Mouse (Mus musculus) stomach, embryonic 14.5 days (tissue): ENCODE measurements around the gene Iqcm. TPM values are rescaled to one million over a fixed set of nuclear protein-coding genes. Genes with fewer than 3 reads are reported as not detected.
"Not testable (repeated sequence)": the region's sequence is repeated elsewhere in the genome, so short reads cannot be mapped to it uniquely, and the experiment has no call there.

Experiments used
- ATAC-seq: fragments of 200-750 bp; cut with Nextera tagmentation; 2 replicates; pipeline ENCODE4 v1.8.0; 2017; ENCODE audit warnings: low read depth, moderate TSS enrichment; ENCODE audit not compliant: insufficient number of reproducible peaks, insufficient read depth, low FRiP score
- H3K27ac ChIP-seq: fragments of 300-500 bp; sonication (generic); 2 replicates; pipeline ENCODE4 v1.5.1; 2014; ENCODE audit warnings: mild to moderate bottlenecking, low read length, moderate library complexity, mixed read lengths
- H3K27me3 ChIP-seq: fragments of 300-500 bp; sonication (generic); 2 replicates; pipeline ENCODE4 v1.6.1; 2014; ENCODE audit warnings: low read length, control low read depth, mixed read lengths; ENCODE audit not compliant: control insufficient read depth, insufficient read depth
- H3K36me3 ChIP-seq: fragments of 300-500 bp; sonication (generic); 2 replicates; pipeline ENCODE4 v1.6.1; 2014; ENCODE audit warnings: mild to moderate bottlenecking, control low read depth, low read length, moderate library complexity, mixed read lengths; ENCODE audit not compliant: control insufficient read depth, insufficient read depth
- H3K4me1 ChIP-seq: fragments of 300-500 bp; sonication (generic); 2 replicates; pipeline ENCODE4 v1.6.1; 2014; ENCODE audit warnings: low read length, control low read depth, mixed read lengths; ENCODE audit not compliant: control insufficient read depth, insufficient read depth
- H3K4me2 ChIP-seq: fragments of 300-500 bp; sonication (generic); replicated peaks from 2 replicates; pipeline ENCODE4 v1.6.1; 2014; ENCODE audit warnings: low read depth, low read length, control low read depth
- H3K4me3 ChIP-seq: fragments of 300-500 bp; sonication (generic); 2 replicates; pipeline ENCODE4 v1.5.1; 2014; ENCODE audit warnings: low read depth, low read length, control low read depth
- H3K9ac ChIP-seq: fragments of 300-500 bp; sonication (generic); replicated peaks from 2 replicates; pipeline ENCODE4 v1.6.1; 2014; ENCODE audit warnings: low read depth, mild to moderate bottlenecking, control low read depth, low read length, moderate library complexity, mixed read lengths
- H3K9me3 ChIP-seq: fragments of 300-500 bp; sonication (generic); 2 replicates; pipeline ENCODE4 v1.6.1; 2016; ENCODE audit warnings: low read depth, low read length, control low read depth; ENCODE audit not compliant: control insufficient read depth
- WGBS: fragments of 180-500 bp; shearing (Covaris S2); extraction: QIAGEN DNeasy Blood & Tissue Kit; methylation state at CpG from one replicate; pipeline ENCODE4 v1.1.7; 2014; 5-methylcytosine and 5-hydroxymethylcytosine counted together
- polyA plus RNA-seq: library from polyadenylated mRNA; unstranded; fragments of >200 nt; fragmentation: Nextera tagmentation; extraction: Ambion mirVana; gene quantifications from 2 replicates; pipeline ENCODE4 v1.2.1, GENCODE M21; 2014

Iqcm gene
- 0.22 TPM in 1 of 2 replicates, not detected in the other for polyA plus RNA-seq

DNA sequence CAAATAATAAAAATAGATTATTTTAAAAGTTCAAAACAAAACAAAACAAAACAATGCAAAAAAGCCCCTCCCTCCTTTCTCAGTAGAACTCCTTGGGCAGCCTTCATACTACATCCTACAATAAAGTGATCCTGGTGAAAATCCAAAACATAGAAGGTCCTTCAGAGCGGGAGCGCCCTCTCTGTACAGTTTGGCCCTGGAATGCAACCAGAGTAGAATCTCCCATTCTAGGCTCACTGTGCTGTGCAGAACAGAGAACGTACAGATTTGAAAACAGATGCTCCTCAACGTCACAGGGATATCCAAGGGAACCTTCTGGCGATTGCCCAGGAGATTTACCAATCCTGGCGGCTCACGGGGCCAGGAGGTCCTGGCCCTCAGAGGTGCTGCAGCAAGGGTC lies at the start of gene Iqcm:
Iqcm (plus strand) TSS at position 301 of the 400 bp plus-strand sequence.
- 87% methylated on average over 7 of the region's 7 CpGs for WGBS
- Histone ChIP-seq H3K27me3 (no peaks in the 10 kb centered on the region), H3K4me3 (no peak within 1 kb of the TSS), H3K9me3 (no peaks in the 10 kb centered on the region), H3K27ac (no peak within 1 kb of the TSS), H3K4me2 (no peak within 1 kb of the TSS), H3K4me1 (no peaks in the 10 kb centered on the region), H3K36me3 (no peaks in the 10 kb centered on the region), H3K9ac (no peak within 1 kb of the TSS)
- ATAC-seq = no peak

GRCm38 (mm10) chr8:75406489-75406888 lies 42.0 kb upstream of the Iqcm start, which contains the start of gene Gm10358:
TSS of gene Gm10358 (minus strand) at chr8:75406589.
- Histone ChIP-seq H3K4me1 (no peaks in the 10 kb centered on the region), H3K9ac (no peak within 1 kb of the TSS), H3K4me3 (no peak within 1 kb of the TSS), H3K27ac (no peak within 1 kb of the TSS), H3K9me3 (no peaks in the 10 kb centered on the region), H3K36me3 (no peaks in the 10 kb centered on the region), H3K4me2 (no peak within 1 kb of the TSS), H3K27me3 (no peaks in the 10 kb centered on the region)
- 98% methylated on average over 5 of the region's 5 CpGs for WGBS
- no peak for ATAC-seq

- not testable (repeated sequence) for H3K4me3 ChIP-seq, H3K36me3 ChIP-seq, H3K4me1 ChIP-seq, H3K4me2 ChIP-seq, ATAC-seq, H3K27ac ChIP-seq, H3K9me3 ChIP-seq, H3K27me3 ChIP-seq, H3K9ac ChIP-seq
- 79% methylated on average over 3 of the region's 3 CpGs for WGBS
These were observed 32.8 kb upstream of the Iqcm start for GRCm38 (mm10) chr8:75415696-75416095.

DNA sequence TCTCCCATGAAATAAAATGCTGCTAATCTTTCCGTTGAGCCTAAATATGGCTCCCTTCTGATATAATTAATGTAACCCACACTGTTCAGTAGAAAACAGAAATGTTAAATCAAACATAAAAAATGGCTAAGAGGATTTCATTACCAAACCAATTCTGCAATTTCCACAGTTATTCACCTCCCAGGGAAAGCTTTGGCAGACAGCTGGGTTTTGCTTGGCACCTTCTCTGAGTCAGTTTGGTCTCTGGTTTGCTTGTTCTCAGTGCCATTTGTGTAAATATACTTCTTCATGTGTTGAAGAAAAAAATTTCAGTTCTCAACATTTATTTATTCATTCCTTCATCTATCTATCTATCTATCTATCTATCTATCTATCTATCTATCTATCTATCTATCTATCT lies 28.3 kb downstream of the Iqcm start:
- ATAC-seq = no peak
- 83% methylated on average over 1 of the region's 1 CpGs for WGBS
- no peak overlapping the region for H3K4me3 ChIP-seq
- H3K36me3 ChIP-seq = no peaks in the 10 kb centered on the region
- no peak overlapping the region for H3K9ac ChIP-seq
- H3K4me2 ChIP-seq = no peak overlapping the region
- H3K27me3 ChIP-seq = no peaks in the 10 kb centered on the region
- H3K4me1 ChIP-seq = no peaks in the 10 kb centered on the region
- no peaks in the 10 kb centered on the region for H3K9me3 ChIP-seq
- H3K27ac ChIP-seq = no peak overlapping the region

DNA sequence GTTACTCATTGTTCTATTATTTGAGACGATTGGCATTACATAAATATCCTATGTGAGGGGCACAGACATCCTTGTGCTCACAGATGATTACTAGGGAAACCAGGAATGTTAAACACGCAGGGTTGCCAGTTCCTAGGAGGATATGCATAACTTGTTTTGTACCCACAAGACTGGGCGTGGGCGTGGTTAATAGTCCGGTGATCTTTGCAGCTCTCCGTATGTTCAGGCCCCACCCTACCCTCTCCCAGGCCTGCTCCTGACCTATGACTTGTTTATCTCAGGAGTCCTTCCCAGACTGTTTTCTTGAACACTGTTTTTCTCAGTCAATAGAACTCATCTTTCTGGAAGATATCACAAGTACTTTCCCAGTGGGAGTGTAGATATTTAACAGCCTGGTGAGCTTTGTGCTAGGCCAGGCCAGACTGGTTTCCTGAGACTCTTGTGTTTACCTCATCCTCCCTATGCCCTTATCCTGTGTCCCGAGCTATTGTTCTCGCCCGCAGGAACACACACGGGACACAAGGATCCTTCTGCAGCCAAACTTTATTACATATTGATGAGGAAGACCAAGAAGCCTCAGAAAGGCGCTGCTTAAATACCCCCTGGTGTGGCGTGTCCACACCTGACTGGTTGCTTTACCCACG lies 40.7 kb downstream of the Iqcm start:
- no peak for ATAC-seq

GRCm38 (mm10) chr8:75509299-75509698 lies 60.8 kb downstream of the Iqcm start:
- Histone ChIP-seq H3K27me3 (no peaks in the 10 kb centered on the region), H3K4me2 (no peak overlapping the region), H3K9ac (no peak overlapping the region), H3K9me3 (no peaks in the 10 kb centered on the region), H3K36me3 (no peaks in the 10 kb centered on the region), H3K27ac (no peak overlapping the region), H3K4me1 (no peaks in the 10 kb centered on the region), H3K4me3 (no peak overlapping the region)
- ATAC-seq = no peak
- WGBS = 82% methylated on average over 1 of the region's 1 CpGs

More for the DNA sequence above, 40.7 kb downstream of the Iqcm start:
- Histone ChIP-seq H3K4me3 (no peak overlapping the region), H3K9me3 (no peaks in the 10 kb centered on the region), H3K36me3 (no peaks in the 10 kb centered on the region), H3K4me2 (no peak overlapping the region), H3K4me1 (no peaks in the 10 kb centered on the region), H3K9ac (no peak overlapping the region), H3K27ac (no peak overlapping the region), H3K27me3 (no peaks in the 10 kb centered on the region)
- WGBS = 75% methylated on average over 13 of the region's 13 CpGs

DNA sequence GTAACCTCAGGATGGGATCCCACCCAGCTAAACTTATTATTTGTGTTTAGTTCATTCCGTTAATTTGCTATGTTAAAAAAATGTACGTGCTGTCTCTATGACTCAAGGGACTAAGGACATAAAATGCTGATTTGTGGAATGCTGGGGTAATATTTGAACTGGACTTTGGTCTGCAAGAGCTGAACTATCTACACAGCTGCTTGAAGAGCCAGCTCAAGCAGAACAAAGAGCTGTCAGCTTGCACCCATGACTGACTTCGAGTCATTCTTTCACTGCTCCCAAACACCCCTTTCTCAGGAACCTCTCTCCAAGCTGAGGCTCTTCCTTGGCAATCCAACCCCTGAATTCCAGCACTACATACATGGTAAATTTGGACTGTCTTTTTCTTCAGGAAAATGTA lies 65.3 kb downstream of the Iqcm start:
- Histone ChIP-seq H3K9ac (no peak overlapping the region), H3K4me1 (no peaks in the 10 kb centered on the region), H3K4me3 (no peak overlapping the region), H3K27me3 (no peaks in the 10 kb centered on the region), H3K27ac (no peak overlapping the region), H3K4me2 (no peak overlapping the region), H3K9me3 (no peaks in the 10 kb centered on the region), H3K36me3 (no peaks in the 10 kb centered on the region)
- WGBS = 82% methylated on average over 3 of the region's 3 CpGs
- ATAC-seq = no peak

GRCm38 (mm10) chr8:75549284-75549683 lies 100.8 kb downstream of the Iqcm start:
- Histone ChIP-seq H3K27me3 (no peaks in the 10 kb centered on the region), H3K4me3 (no peak overlapping the region), H3K4me1 (no peaks in the 10 kb centered on the region), H3K4me2 (no peak overlapping the region), H3K36me3 (no peaks in the 10 kb centered on the region), H3K9ac (no peak overlapping the region), H3K27ac (no peak overlapping the region), H3K9me3 (no peaks in the 10 kb centered on the region)
- WGBS = 82% methylated on average over 3 of the region's 3 CpGs
- no peak for ATAC-seq

DNA sequence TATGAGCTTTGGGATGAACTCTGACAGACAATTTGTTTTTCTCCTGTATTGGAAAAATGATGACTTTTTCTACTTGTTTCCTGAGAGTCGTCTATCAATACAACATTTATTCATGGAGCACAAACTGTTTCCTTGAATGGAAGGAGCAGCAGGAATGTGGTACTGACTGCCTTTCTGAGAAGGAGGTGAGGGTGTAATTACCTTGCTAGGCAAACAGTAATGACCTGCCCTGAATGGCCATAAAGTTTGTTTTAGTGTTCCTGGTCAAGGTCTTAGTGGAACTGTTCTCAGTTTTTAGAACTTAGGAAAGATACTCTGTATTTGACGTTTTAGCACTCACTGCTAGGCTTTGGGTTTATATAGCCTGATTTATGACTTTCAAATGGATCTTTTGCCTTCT lies 147.8 kb downstream of the Iqcm start:
- Histone ChIP-seq H3K36me3 (no peaks in the 10 kb centered on the region), H3K9me3 (no peaks in the 10 kb centered on the region), H3K27ac (no peak overlapping the region), H3K4me3 (no peak overlapping the region), H3K27me3 (no peaks in the 10 kb centered on the region), H3K4me1 (no peaks in the 10 kb centered on the region), H3K4me2 (no peak overlapping the region), H3K9ac (no peak overlapping the region)
- ATAC-seq = no peak
- WGBS = 44% methylated on average over 2 of the region's 2 CpGs
